Mouse (Mus musculus) fat pad, adult 2 months (tissue): ENCODE data around the gene Prl2c5.
"Not testable (repeated sequence)": the region's sequence is repeated elsewhere in the genome, so short reads cannot be mapped to it uniquely, and the experiment has no call there.

Source experiments
- DNase-seq: peaks from one replicate; pipeline ENCODE4 v3.0.0-alpha.2; 2011; ENCODE audit warnings: low read depth, low spot score; ENCODE audit errors: extremely low read depth

The Prl2c5 gene

DNA sequence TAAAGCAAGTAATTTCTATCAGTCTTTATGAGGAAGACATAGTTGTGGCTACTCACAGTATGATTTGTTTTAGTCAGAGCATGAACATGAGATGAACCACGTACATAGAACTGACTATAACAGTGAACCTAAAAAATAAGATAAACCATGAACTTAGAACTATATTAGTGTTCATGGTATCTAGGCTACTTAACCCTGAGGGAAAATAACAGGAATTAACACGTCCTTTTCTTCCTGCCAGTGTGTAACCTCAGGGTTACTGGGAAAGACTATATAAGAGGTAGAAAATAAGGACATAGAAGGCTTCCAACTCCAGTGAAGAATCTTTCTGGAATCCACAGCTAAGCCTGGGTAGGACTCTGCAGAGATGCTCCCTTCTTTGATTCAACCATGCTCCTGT is at the start of gene Prl2c5:
TSS of gene Prl2c5 (plus strand) at position 301 of the 400 bp plus-strand sequence.
- not testable (repeated sequence) for DNase-seq

DNA sequence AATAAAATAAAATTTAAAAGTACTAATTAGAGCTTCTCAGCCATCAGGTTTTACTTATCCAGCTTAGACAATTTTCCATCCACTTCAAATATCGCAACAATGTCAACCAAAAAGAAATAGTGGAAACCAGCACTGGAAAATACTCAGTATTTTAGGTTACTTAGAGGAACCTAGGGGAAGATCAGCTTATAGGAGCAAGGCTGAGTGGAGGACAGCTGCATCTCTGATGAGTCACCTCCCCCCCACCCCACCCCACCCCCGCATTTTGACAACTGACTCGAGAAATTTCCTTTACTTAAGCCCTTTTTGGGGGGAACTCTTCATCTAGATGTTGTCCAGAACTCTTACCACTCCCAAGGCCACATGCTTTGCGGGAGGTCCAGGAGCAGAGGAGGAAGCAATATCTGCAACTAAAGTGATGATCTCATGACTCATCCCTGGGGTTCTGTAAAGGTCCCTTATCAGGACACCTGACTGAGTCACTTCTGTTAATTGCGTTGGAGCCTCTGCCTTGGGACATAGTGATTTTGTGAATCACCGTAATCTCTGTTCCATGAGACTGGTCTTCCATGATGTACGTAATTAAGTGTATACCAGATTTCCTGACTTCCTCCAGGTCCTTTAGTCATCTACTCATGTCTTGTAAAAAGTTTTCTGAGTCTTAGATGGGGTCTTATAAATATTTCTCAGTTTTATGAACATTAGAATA is 19.6 kb upstream of the Prl2c5 start:
- DNase-seq = not testable (repeated sequence)

DNA sequence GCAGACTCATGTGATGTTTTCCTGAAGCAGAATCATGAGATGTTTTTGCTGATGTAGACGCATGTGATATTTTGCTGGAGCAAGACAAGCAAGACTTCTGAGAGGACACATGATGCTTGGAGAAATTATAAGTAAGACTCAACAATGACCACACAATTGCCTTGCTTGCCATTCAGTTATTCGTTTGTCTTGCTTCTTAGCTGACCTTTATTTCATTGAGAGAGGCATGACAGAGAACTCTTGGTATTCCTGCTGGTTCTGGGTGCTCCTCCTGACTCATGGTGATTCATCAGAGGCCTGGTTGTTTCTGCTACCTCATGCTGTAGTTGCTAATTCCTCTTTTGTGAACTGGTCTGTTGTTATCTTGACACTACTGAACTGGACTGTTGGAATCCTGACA is 13.9 kb upstream of the Prl2c5 start:
- not testable (repeated sequence) for DNase-seq

DNA sequence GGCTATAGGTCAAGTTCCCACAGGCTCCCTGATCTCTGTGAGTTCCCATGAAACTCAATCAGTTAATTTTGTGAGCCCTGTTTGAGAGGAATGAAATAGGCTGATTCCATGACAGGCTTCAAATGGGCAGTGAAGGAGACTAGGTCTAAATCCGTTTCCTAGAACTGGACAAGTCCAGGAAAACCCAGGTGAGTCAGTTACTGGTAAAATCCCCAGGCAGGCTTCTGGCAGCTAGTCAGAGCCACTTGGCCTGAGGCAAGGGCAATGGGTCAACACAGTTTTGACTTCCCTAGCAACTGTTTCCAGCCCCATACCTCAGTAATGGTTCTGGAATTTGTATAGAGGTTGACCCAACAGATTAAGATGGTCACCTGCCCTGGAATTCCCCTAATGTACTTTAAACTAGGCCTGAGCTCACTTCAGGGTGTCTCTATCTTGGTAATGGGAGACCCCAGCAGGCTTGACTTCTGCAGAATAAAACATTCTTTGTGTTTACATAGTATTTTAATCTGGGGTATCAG is 8.8 kb upstream of the Prl2c5 start:
- not testable (repeated sequence) for DNase-seq

DNA sequence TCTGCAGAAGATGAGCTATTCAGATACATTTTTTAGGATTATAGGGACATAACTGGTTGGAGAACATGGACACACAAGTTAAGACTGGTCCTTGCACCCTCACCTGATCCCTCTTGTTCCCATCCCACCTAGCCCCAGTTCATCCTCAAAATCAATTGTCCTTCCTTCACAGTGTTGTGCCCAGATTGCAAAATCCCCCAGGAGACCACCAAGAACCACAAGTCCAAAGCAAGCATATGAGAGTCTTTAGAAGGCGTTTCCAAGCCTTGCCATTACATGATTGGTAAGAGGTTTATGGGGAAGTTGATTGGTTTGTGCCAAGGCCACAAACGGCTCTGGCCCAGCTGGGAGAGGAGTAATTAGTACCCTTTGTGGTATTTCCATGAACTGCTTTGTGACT is 6.8 kb upstream of the Prl2c5 start:
- DNase-seq = not testable (repeated sequence)

DNA sequence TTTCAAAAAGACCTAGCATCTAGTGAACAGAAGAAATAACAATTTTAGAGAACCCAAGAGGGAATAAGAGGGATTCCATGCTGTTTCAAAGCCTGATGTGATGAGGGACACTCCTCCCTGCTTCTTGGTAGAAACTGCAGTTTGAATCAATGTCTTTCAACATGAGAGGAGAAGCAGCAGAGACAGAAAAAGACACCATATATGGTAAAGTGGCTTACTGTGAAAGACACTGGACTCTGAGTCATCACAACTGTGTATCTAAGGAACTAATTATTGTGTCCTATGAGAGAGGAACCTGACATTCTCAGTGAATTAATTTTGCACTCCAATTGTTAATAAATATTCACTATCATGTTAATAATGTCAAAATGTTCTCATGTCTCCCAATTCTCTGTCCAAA is 28.7 kb downstream of the Prl2c5 start:
- DNase-seq = not testable (repeated sequence)

DNA sequence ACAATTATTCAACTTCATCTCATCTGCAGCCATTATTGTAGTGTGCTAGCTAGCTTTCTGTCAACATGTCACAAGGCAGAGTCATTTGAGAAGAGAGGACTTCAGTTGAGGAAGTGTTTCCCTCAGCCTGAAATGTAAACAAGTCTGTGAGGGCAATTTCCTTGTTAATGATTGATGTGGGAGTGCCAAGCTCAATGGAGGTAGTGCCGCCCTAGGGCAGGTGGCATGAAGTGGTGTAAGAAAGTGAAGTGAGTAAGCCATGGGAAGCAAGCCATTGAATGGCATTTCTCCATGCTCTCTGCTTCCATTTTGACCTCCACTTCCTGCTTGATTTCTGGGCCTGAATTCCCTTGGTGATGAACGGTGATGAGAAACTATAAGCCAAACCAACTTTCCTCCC is 33.8 kb downstream of the Prl2c5 start:
- DNase-seq = not testable (repeated sequence)

DNA sequence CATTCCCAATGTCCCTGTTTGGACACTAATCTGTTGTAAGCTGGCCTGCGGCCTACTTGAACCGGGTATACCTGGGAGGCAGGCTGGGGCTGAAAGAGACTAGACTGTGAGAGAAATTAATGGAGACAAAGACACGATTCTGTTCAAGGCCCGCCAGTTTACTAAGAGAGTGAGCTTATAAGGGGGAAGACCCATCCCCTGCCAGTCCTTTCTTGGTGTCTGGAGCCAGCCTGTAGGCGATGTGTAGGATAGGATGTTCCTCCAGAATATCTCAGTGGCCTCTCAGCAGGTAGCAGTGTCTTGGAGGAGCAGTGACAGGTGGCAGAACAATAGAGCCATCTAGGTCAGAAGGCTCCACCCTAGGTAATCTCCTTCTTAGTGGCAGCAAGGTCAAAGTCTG is 37.7 kb downstream of the Prl2c5 start:
- not testable (repeated sequence) for DNase-seq

DNA sequence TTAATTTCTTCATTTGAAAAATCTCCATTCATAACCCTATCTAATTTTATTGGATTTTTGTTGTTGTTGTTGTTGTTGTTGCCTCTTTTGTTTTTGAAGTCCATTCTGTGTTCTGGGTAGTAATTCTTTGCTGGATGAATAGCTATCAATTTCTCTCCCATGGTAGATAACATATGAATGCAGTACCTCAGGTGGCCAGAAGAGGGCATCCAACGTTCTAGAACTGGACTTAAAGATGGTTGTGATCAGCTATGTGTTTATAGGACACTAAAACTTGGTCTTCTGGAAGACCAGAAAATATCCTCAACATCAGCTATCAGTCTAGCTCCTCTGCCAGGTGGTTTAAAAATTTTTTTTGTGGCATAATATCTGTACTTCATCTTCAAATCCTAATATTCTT is 54.9 kb downstream of the Prl2c5 start:
- not testable (repeated sequence) for DNase-seq
